Mouse (Mus musculus): Measurements from ENCODE around the gene Limd2. TPM values are rescaled to one million over a fixed set of nuclear protein-coding genes. Genes with fewer than 3 reads are reported as not detected.
"Not testable (repeated sequence)": the region's sequence is repeated elsewhere in the genome, so short reads cannot be mapped to it uniquely, and the experiment has no call there.

Limd2 gene
- total RNA-seq, 4 experiments from 2014 or later = 79.3 to 90.2 (median 86.9) TPM

GRCm38 (mm10) chr11:106126727-106127373 is 33.8 kb downstream of the Limd2 start:
- not testable (repeated sequence) for DNase-seq (ENCODE audit: low spot score in 2 of 2)

GRCm38 (mm10) chr11:106125827-106126226 is 34.8 kb downstream of the Limd2 start:
- no peak for DNase-seq (ENCODE audit: low spot score in 2 of 2)

GRCm38 (mm10) chr11:106124784-106125183 is 35.9 kb downstream of the Limd2 start:
- DNase-seq (ENCODE audit: low spot score in 2 of 2) = no peak

- no peak for DNase-seq (ENCODE audit: low spot score in 2 of 2)
Observed at GRCm38 (mm10) chr11:106122736-106123135, 37.9 kb downstream of the Limd2 start.

- DNase-seq (ENCODE audit: low spot score in 2 of 2) = no peak
Observed at GRCm38 (mm10) chr11:106122221-106122620, 38.4 kb downstream of the Limd2 start.

- DNase-seq (ENCODE audit: low spot score in 2 of 2) = no peak
Observed at GRCm38 (mm10) chr11:106111688-106112087, 49.0 kb downstream of the Limd2 start.

Other genes starting within 250 kb of the Limd2 start
- 10 to 100 TPM; 86.6 to 90.7 (median 89.1) TPM for gene Cyb561, start 207.5 kb downstream of the Limd2 start, total RNA-seq (2022)
- 10 to 100 TPM; 18.6 to 24.5 (median 20.5) TPM for gene Ace, start 192.9 kb downstream of the Limd2 start, total RNA-seq (2022)
- gene Ace3, start 166.2 kb downstream of the Limd2 start, total RNA-seq (2022) = not detected
- gene Kcnh6, start 152.7 kb downstream of the Limd2 start, total RNA-seq (2022) = 1 to 10 TPM; 1.9 to 2.6 (median 2.2) TPM
- 100 to 1,000 TPM; 126 to 137 (median 132) TPM for gene Dcaf7, start 124.0 kb downstream of the Limd2 start, total RNA-seq (2022)
- 10 to 100 TPM; 16.1 to 18.2 (median 17.2) TPM for gene Taco1, start 94.8 kb downstream of the Limd2 start, total RNA-seq (2022)
- gene Map3k3, start 76.2 kb downstream of the Limd2 start, total RNA-seq (2022) = 10 to 100 TPM; 28.2 to 31.8 (median 28.7) TPM
- 1 to 10 TPM in 1 of 4 experiments, not detected in 3; 1.7 TPM for gene Gm10840, start within 50 bp of the Limd2 start, total RNA-seq (2022)
- 10 to 100 TPM; 29.0 to 34.0 (median 30.3) TPM for gene Strada, start 41.3 kb upstream of the Limd2 start, total RNA-seq (2022)
- 10 to 100 TPM; 83.3 to 93.9 (median 86.2) TPM for gene Ccdc47, start 55.5 kb upstream of the Limd2 start, total RNA-seq (2022)
- 10 to 100 TPM; 64.8 to 69.6 (median 68.7) TPM for gene Ddx42, start 56.1 kb upstream of the Limd2 start, total RNA-seq (2022)
- gene Ftsj3, start 95.2 kb upstream of the Limd2 start, total RNA-seq (2022) = 10 to 100 TPM; 24.2 to 34.4 (median 29.6) TPM
- gene Psmc5, start 95.3 kb upstream of the Limd2 start, total RNA-seq (2022) = 100 to 1,000 TPM; 185 to 217 (median 197) TPM
- 10 to 100 TPM; 12.2 to 20.5 (median 19.4) TPM for gene Smarcd2, start 112.1 kb upstream of the Limd2 start, total RNA-seq (2022)
- under 1 TPM in 3 of 4 experiments, not detected in 1; 0.14 to 0.17 (median 0.16) TPM for gene Tcam1, start 115.8 kb upstream of the Limd2 start, total RNA-seq (2022)
- gene Gh, start 141.0 kb upstream of the Limd2 start, total RNA-seq (2022) = 10 to 100 TPM in 1 of 4 experiments, 1 to 10 TPM in 1, not detected in 2; 1.1 to 16.8 TPM
- under 1 TPM in 2 of 4 experiments, not detected in 2; 0.26 to 0.93 TPM for gene Cd79b, start 153.9 kb upstream of the Limd2 start, total RNA-seq (2022)
- under 1 TPM in 3 of 4 experiments, not detected in 1; 0.04 to 0.43 (median 0.11) TPM for gene Scn4a, start 192.4 kb upstream of the Limd2 start, total RNA-seq (2022)
- not detected for gene Prr29, start 204.6 kb upstream of the Limd2 start, total RNA-seq (2022)
- gene Icam2, start 227.2 kb upstream of the Limd2 start, total RNA-seq (2022) = 1 to 10 TPM; 2.0 to 2.3 (median 2.2) TPM